28 mouse cellular contexts compared by ENCODE assay signal in the genomic region with DNA sequence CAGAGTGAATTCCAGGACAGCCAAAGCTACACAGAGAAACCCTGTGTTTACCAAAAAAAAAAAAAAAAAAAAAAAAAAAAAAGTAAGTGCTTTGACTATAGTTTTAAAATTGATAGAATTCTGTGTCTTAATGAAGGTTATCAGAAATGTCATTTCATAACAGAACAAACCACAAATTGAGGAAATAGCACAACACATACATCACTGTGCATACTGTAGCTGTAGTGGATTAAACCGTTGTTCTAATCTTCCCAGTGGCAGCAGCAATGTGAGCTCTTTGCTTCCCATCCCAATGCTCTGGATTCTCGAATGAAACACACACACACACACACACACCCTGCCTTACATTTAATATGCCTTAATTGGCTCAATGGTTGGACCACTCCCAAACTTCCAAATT. TPM values are rescaled to one million over a fixed set of nuclear protein-coding genes. Genes with fewer than 3 reads are reported as not detected.
DNase-seq lines count a peak whose midpoint lies in the region; ATAC-seq and TF ChIP-seq lines count a peak whose summit lies in the region.
"Had no signal": no experiment of that assay in that cellular context is flagged by ENCODE, and none has a peak within 500 bp of the region (broad histone marks: within the 10 kb centered on the region; RNA-seq: fewer than 3 reads in every experiment).

No protein-coding gene starts in this region.

- no peak for TF ChIP-seq POLR2A in kidney, adult 2 months (IDR thresholded peaks at IDR 0.05; ENCODE audit: low read depth, low read length)

- 82% methylated on average over 2 of the region's 2 CpGs for WGBS in kidney, adult 2 months

- no peak for DNase-seq in embryo, embryonic 10.5 days (ENCODE audit: low spot score)
- no peak for DNase-seq in cerebellum, postnatal 25 days
- DNase-seq in left cerebral cortex, adult 9 months (ENCODE audit: low spot score in 2 of 2): no peak
- no peak for DNase-seq in kidney, adult 2 months
- DNase-seq: adrenal gland, adult 2 months; adrenal gland, adult 8-10 months; adrenal gland, postnatal 10 days; adrenal gland, postnatal 14 days; adrenal gland, postnatal 25 days; adrenal gland, postnatal 36 days; B cell, adult 2 months; cerebellum, adult 11 months; cerebellum, adult 11-12 months had no signal

- H3K27ac ChIP-seq in kidney, adult 2 months (ENCODE audit: insufficient read depth, low read depth, low read length): no peak overlapping the region

- ATAC-seq in common myeloid progenitor, adult 5-6 weeks (replicated peaks; ENCODE audit: low read depth, poor library complexity, severe bottlenecking): peak; percentile 72
- ATAC-seq in granulocyte monocyte progenitor cell, adult 5-6 weeks (replicated peaks; ENCODE audit: poor library complexity, severe bottlenecking): peak; percentile 83
- peak; percentile 51 for ATAC-seq in megakaryocyte, adult 5-6 weeks (ENCODE audit: poor library complexity, severe bottlenecking)
- peak; percentile 68; the same call in 1 of the 2 replicates for ATAC-seq in megakaryocyte progenitor cell, adult 5-6 weeks (replicated peaks; ENCODE audit: poor library complexity)
- ATAC-seq: activated CD4-positive, CD25-positive, alpha-beta regulatory T cell, adult 4 months; CD4-positive, CD25-positive, alpha-beta regulatory T cell, adult 4 months; Patski had no signal

- H3K4me3 ChIP-seq in kidney, adult 2 months (ENCODE audit: insufficient read depth, low read depth, low read length): no peak overlapping the region

- TF ChIP-seq CTCF in kidney, adult 2 months (conservative IDR thresholded peaks at IDR 0.05; ENCODE audit: insufficient read depth, insufficient read length, low read depth, low read length): no peak

- H3K36me3 ChIP-seq in kidney, adult 2 months (ENCODE audit: control insufficient read depth, insufficient read depth, low read length): no peaks in the 10 kb centered on the region
- H3K36me3 ChIP-seq: G1E had no signal

- no peaks in the 10 kb centered on the region for H3K27me3 ChIP-seq in kidney, adult 2 months (replicated peaks; ENCODE audit: control insufficient read depth, insufficient read depth, low read length)
- H3K27me3 ChIP-seq: CH12.LX had no signal

- H3K4me1 ChIP-seq in kidney, adult 2 months (ENCODE audit: control insufficient read depth, insufficient read depth, low read length): no peaks in the 10 kb centered on the region

RNA-seq across cellular contexts. Expression of a gene that starts 4.1 kb away (rescaled TPM):
- not detected in 2 replicates for total RNA-seq in common myeloid progenitor, adult 5-6 weeks (2017)
- total RNA-seq in granulocyte monocyte progenitor cell, adult 5-6 weeks (2014; fragmentation: Nextera tagmentation): not detected in 2 replicates
- total RNA-seq in granulocyte monocyte progenitor cell, adult 5-6 weeks (2017): not detected in 2 replicates
- not detected in 2 replicates for total RNA-seq in megakaryocyte, adult 5-6 weeks (2015)
- not detected in 2 replicates for total RNA-seq in megakaryocyte, adult 5-6 weeks (2017)
- total RNA-seq in megakaryocyte progenitor cell, adult 5-6 weeks (2015): not detected in 2 replicates
- not detected in 2 replicates for total RNA-seq in megakaryocyte progenitor cell, adult 5-6 weeks (2017)
- polyA plus RNA-seq in kidney, adult 2 months (2012; rRNA removed): not detected in 2 replicates
- total RNA-seq: adrenal gland, adult 18-20 months; adrenal gland, adult 2 months; adrenal gland, adult 8-10 months; adrenal gland, postnatal 10 days; adrenal gland, postnatal 14 days; adrenal gland, postnatal 25 days; adrenal gland, postnatal 36 days; adrenal gland, postnatal 4 days; CH12.LX; ES-E14; G1E; MEL had no signal
- polyA plus RNA-seq: activated CD4-positive, CD25-positive, alpha-beta regulatory T cell, adult 4 months; adrenal gland, adult 2 months; brain, embryonic 14.5 days; C2C12; CD4-positive, CD25-positive, alpha-beta regulatory T cell, adult 4 months; G1E; Patski had no signal
